ENCODE assay signal across 33 mouse cellular contexts in genomic region chr15:51676694-51677093, GRCm38 (mm10).
"Had no signal": no experiment of that assay in that cellular context is flagged by ENCODE, and none has a peak within 500 bp of the region (broad histone marks: within the 10 kb centered on the region; RNA-seq: fewer than 3 reads in every experiment).

No protein-coding gene starts in this region.

- H3K36me3 ChIP-seq: heart, embryonic 12.5 days; heart, embryonic 13.5 days; heart, embryonic 15.5 days; hindbrain, embryonic 10.5 days; hindbrain, embryonic 12.5 days; hindbrain, embryonic 13.5 days; hindbrain, embryonic 15.5 days; intestine, embryonic 15.5 days; kidney, embryonic 15.5 days had no signal

- H3K27ac ChIP-seq: heart, embryonic 13.5 days; heart, embryonic 15.5 days; hindbrain, embryonic 10.5 days; hindbrain, embryonic 12.5 days; hindbrain, embryonic 13.5 days; hindbrain, embryonic 14.5 days; hindbrain, embryonic 15.5 days; hindbrain, postnatal 0 days; intestine, embryonic 15.5 days; kidney, embryonic 15.5 days; kidney, postnatal 0 days; layer of hippocampus, adult 2 months; left cerebral cortex, adult 2 months had no signal

- H3K4me1 ChIP-seq: hindbrain, embryonic 10.5 days; hindbrain, embryonic 12.5 days; hindbrain, embryonic 13.5 days; hindbrain, embryonic 15.5 days; intestine, embryonic 15.5 days; kidney, embryonic 15.5 days had no signal

- H3K4me2 ChIP-seq: heart, embryonic 12.5 days; heart, embryonic 13.5 days; heart, embryonic 15.5 days; hindbrain, embryonic 12.5 days; hindbrain, embryonic 13.5 days; hindbrain, embryonic 14.5 days; hindbrain, embryonic 15.5 days; intestine, embryonic 15.5 days; kidney, embryonic 15.5 days had no signal

- H3K9ac ChIP-seq: heart, embryonic 12.5 days; heart, embryonic 13.5 days; heart, embryonic 15.5 days; hindbrain, embryonic 12.5 days; hindbrain, embryonic 13.5 days; hindbrain, embryonic 14.5 days; hindbrain, embryonic 15.5 days; intestine, embryonic 15.5 days; kidney, embryonic 15.5 days had no signal

- H3K4me3 ChIP-seq: heart, embryonic 12.5 days; heart, embryonic 13.5 days; heart, embryonic 15.5 days; hindbrain, embryonic 10.5 days; hindbrain, embryonic 12.5 days; hindbrain, embryonic 13.5 days; hindbrain, embryonic 15.5 days; intestine, embryonic 15.5 days; kidney, embryonic 15.5 days; layer of hippocampus, adult 2 months; left cerebral cortex, adult 2 months had no signal

- H3K9me3 ChIP-seq: heart, embryonic 12.5 days; heart, embryonic 13.5 days; heart, embryonic 15.5 days; hindbrain, embryonic 10.5 days; hindbrain, embryonic 12.5 days; hindbrain, embryonic 13.5 days; hindbrain, embryonic 15.5 days; intestine, embryonic 15.5 days; kidney, embryonic 15.5 days had no signal

- H3K27me3 ChIP-seq: heart, embryonic 15.5 days; hindbrain, embryonic 12.5 days; hindbrain, embryonic 13.5 days; hindbrain, embryonic 15.5 days; intestine, embryonic 15.5 days; kidney, embryonic 15.5 days had no signal

- ATAC-seq: hindbrain, embryonic 16.5 days; hindbrain, postnatal 0 days; inflammation-experienced regulatory T-cells, adult 6 months; intestine, embryonic 15.5 days; intestine, embryonic 16.5 days; intestine, postnatal 0 days had no signal

- DNase-seq: heart, postnatal 10 days; heart, postnatal 14 days; heart, postnatal 36 days; heart, postnatal 4 days; kidney, adult 11 months; kidney, adult 18-20 months; kidney, adult 2 months; kidney, adult 8-10 months; kidney, adult 9 months; kidney, postnatal 14 days; kidney, postnatal 25 days; kidney, postnatal 36 days; kidney, postnatal 4 days; layer of hippocampus, adult 9-11 months; layer of hippocampus, postnatal 36 days had no signal
